Mouse (Mus musculus): ENCODE data around the gene Stx4a. TPM values are rescaled to one million over a fixed set of nuclear protein-coding genes. Genes with fewer than 3 reads are reported as not detected.

Stx4a gene
- polyA plus RNA-seq, 1 experiment from 2014 or later = 48.1 TPM

- Histone ChIP-seq H3K27ac (peak overlapping the region; percentile 91), H3K36me3 (peaks cover 24% of the 10 kb centered on the region), H3K9ac (peak overlapping the region; percentile 48), H3K9me3 (no peaks in the 10 kb centered on the region), H3K27me3 (replicated peaks) (no peaks in the 10 kb centered on the region), H3K4me1 (0 out of 2 replicates have a peak, but pooled peaks cover 5% of the 10 kb centered on the region), H3K4me3 (replicated peaks) (peak overlapping the region; percentile 78), H3K4me2 (peak overlapping the region; percentile 87)
- under 1% methylated on average over 46 of the region's 46 CpGs for WGBS
- ATAC-seq (ENCODE audit: insufficient read depth, low FRiP score, low read depth) = peak; percentile 90
These were observed 17.4 kb downstream of the Stx4a start for GRCm38 (mm10) chr7:127841340-127842000.

DNA sequence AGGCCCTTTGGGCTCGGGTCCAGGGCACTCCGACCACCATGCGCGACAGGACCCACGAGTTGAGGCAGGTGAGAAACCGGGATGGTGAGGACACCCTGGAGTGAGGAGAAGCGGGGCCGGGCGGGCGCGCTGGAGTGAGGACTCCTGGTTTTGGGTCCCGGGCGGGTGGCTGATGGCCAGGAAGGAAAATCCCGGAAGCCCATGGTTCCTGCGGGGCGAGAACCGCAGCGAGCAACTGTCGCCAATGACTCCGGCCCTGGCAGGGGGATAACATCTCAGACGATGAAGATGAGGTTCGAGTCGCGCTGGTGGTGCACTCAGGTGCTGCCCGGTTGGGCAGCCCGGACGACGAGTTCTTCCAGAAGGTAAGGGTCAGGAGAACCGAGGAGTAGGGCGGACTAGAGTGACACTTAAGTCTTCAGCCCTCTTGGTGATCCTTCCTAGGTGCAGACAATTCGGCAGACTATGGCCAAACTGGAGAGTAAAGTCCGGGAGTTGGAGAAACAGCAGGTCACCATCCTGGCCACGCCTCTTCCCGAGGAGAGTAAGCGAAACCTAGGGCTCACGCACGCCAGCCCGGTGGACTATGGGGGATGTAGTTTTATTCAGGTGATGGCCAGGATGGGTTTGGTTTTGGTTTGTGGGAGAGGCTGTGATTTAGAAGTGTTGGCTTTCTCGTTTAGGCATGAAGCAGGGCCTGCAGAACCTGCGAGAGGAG is 18.1 kb downstream of the Stx4a start:
- Histone ChIP-seq H3K9ac (peak overlapping the region; percentile 48), H3K4me2 (peak overlapping the region; percentile 87), H3K27ac (peak overlapping the region; percentile 91), H3K4me1 (0 out of 2 replicates have a peak, but pooled peaks cover 5% of the 10 kb centered on the region), H3K27me3 (replicated peaks) (no peaks in the 10 kb centered on the region), H3K9me3 (no peaks in the 10 kb centered on the region), H3K4me3 (replicated peaks) (peak overlapping the region; percentile 78), H3K36me3 (peaks cover 24% of the 10 kb centered on the region)
- WGBS = under 1% methylated on average over 40 of the region's 40 CpGs
- ATAC-seq (ENCODE audit: insufficient read depth, low FRiP score, low read depth) = peak; percentile 80

- WGBS = 68% methylated on average over 6 of the region's 6 CpGs
- no peaks in the 10 kb centered on the region for H3K4me1 ChIP-seq
- H3K27me3 ChIP-seq (replicated peaks) = no peaks in the 10 kb centered on the region
- no peak overlapping the region for H3K27ac ChIP-seq
- H3K9ac ChIP-seq = no peak overlapping the region
- no peaks in the 10 kb centered on the region for H3K9me3 ChIP-seq
- no peak overlapping the region for H3K4me3 ChIP-seq (replicated peaks)
- H3K36me3 ChIP-seq = peaks cover 12% of the 10 kb centered on the region
- no peak overlapping the region for H3K4me2 ChIP-seq
- no peak for ATAC-seq (ENCODE audit: insufficient read depth, low FRiP score, low read depth)
These were observed 26.1 kb downstream of the Stx4a start for GRCm38 (mm10) chr7:127849973-127850875.

DNA sequence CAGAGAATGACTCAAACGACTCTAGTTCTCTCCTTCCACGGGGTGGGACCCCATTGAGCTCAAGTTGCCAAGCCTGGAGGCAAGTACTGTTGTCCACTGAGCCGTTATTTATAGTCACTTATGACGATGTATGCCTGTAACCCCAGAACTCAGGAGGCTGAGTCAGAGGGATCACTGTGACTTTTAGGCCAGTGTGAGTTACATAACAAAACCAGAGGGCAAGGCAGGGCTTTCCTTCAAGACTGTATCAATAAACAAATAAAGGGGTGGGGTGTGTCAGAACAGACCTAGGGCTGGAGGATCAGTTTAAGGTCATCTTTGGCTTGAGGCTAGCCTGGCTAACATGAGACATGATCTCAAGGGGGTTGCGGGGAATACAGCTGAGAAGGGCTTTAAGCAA is 26.8 kb downstream of the Stx4a start:
- Histone ChIP-seq H3K9me3 (no peaks in the 10 kb centered on the region), H3K27ac (no peak overlapping the region), H3K4me1 (no peaks in the 10 kb centered on the region), H3K4me3 (replicated peaks) (no peak overlapping the region), H3K4me2 (no peak overlapping the region), H3K9ac (no peak overlapping the region), H3K27me3 (replicated peaks) (no peaks in the 10 kb centered on the region), H3K36me3 (peaks cover 9% of the 10 kb centered on the region)
- WGBS = 51% methylated on average over 5 of the region's 5 CpGs
- ATAC-seq (ENCODE audit: insufficient read depth, low FRiP score, low read depth) = no peak

DNA sequence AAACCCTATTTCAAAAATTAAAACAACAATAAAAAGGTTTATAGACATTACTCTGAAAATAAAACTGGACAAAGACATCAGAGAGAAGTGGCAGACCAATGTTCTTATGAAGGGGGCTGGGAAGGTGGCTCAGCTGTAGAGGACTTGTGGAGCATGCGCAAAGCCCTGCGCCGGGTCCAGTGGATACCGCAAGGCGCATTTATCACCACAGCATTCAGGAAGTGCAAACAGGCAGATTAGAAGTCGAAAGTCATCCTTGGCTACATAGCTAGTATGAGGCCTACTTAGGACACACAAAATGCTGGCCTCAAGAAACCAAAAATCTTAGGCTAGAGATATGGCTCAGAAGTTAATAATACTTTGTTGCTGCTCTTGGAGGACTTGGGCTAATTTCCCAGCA is 34.2 kb downstream of the Stx4a start:
- H3K4me1 ChIP-seq = no peaks in the 10 kb centered on the region
- H3K27ac ChIP-seq = no peak overlapping the region
- no peak overlapping the region for H3K4me2 ChIP-seq
- no peaks in the 10 kb centered on the region for H3K27me3 ChIP-seq (replicated peaks)
- ATAC-seq (ENCODE audit: insufficient read depth, low FRiP score, low read depth) = no peak
- WGBS = 82% methylated on average over 6 of the region's 6 CpGs
- H3K4me3 ChIP-seq (replicated peaks) = no peak overlapping the region
- no peak overlapping the region for H3K9ac ChIP-seq
- no peaks in the 10 kb centered on the region for H3K9me3 ChIP-seq
- H3K36me3 ChIP-seq = no peaks in the 10 kb centered on the region

DNA sequence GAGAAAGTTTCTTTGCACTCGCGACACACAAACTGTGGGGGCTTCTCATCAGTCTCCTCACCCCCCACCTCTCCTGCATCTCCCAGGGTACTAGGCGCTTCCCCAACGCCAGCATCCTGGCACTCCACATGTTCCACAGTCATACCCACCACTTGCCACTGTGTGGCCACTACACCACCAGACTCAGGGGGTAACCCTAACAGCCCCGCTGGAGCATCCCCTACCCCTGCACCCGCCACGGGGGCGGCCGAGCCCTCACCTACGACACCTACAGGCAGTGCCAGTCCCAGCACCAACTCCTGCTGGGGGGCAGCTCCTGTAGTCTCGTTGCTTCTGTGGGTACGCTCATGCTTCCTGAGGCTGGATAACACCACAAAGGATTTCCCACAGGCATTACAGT is 42.3 kb downstream of the Stx4a start:
- Histone ChIP-seq H3K36me3 (peaks cover 23% of the 10 kb centered on the region), H3K27ac (no peak overlapping the region), H3K9ac (no peak overlapping the region), H3K27me3 (replicated peaks) (no peaks in the 10 kb centered on the region), H3K4me2 (no peak overlapping the region), H3K4me3 (replicated peaks) (no peak overlapping the region), H3K9me3 (no peaks in the 10 kb centered on the region), H3K4me1 (peaks cover 7% of the 10 kb centered on the region; the same call in 1 of the 2 replicates)
- WGBS = 95% methylated on average over 12 of the region's 12 CpGs
- ATAC-seq (ENCODE audit: insufficient read depth, low FRiP score, low read depth) = no peak

DNA sequence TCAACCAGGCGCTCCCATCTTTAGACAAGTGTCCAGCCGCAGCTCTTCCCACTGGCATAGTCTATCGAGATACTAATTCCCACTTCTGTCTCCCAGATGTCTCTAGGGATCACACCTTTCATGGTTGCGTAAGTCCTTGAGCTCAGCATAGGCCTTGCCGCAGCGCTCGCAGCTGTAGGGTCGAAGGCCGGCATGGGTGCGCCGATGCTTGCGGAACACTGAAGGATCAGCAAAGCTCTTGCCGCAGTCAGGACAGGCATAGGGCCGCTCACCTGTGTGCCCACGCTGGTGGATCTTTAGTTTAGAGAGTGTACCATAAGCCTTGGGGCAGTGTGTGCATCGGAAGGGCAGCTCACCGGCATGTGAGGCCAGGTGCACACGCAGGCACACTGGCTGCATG is 43.5 kb downstream of the Stx4a start:
- no peak for ATAC-seq (ENCODE audit: insufficient read depth, low FRiP score, low read depth)
- no peak overlapping the region for H3K9ac ChIP-seq
- no peaks in the 10 kb centered on the region for H3K9me3 ChIP-seq
- H3K4me1 ChIP-seq = peaks cover 7% of the 10 kb centered on the region; the same call in 1 of the 2 replicates
- H3K27me3 ChIP-seq (replicated peaks) = no peaks in the 10 kb centered on the region
- no peak overlapping the region for H3K27ac ChIP-seq
- H3K36me3 ChIP-seq = peaks cover 23% of the 10 kb centered on the region
- WGBS = 97% methylated on average over 18 of the region's 18 CpGs
- no peak overlapping the region for H3K4me2 ChIP-seq
- no peak overlapping the region for H3K4me3 ChIP-seq (replicated peaks)

GRCm38 (mm10) chr7:127869149-127869810 is 45.2 kb downstream of the Stx4a start:
- 0 out of 2 replicates have a peak, but pooled peaks have one; percentile 42 for ATAC-seq (ENCODE audit: insufficient read depth, low FRiP score, low read depth)
- Histone ChIP-seq H3K9ac (no peak overlapping the region), H3K9me3 (no peaks in the 10 kb centered on the region), H3K27ac (0 out of 2 replicates have a peak overlapping the region, but pooled peaks have one; percentile 1), H3K27me3 (replicated peaks) (no peaks in the 10 kb centered on the region), H3K4me3 (replicated peaks) (no peak overlapping the region), H3K4me1 (peaks cover 12% of the 10 kb centered on the region), H3K4me2 (no peak overlapping the region), H3K36me3 (peaks cover 23% of the 10 kb centered on the region)
- WGBS = 51% methylated on average over 3 of the region's 3 CpGs

- no peak overlapping the region for H3K4me3 ChIP-seq (replicated peaks)
- H3K9me3 ChIP-seq = no peaks in the 10 kb centered on the region
- H3K9ac ChIP-seq = no peak overlapping the region
- peaks cover 23% of the 10 kb centered on the region for H3K36me3 ChIP-seq
- H3K4me2 ChIP-seq = no peak overlapping the region
- 74% methylated on average over 5 of the region's 5 CpGs for WGBS
- peaks cover 18% of the 10 kb centered on the region for H3K4me1 ChIP-seq
- H3K27ac ChIP-seq = no peak overlapping the region
- no peak for ATAC-seq (ENCODE audit: insufficient read depth, low FRiP score, low read depth)
- H3K27me3 ChIP-seq (replicated peaks) = no peaks in the 10 kb centered on the region
These were observed 46.2 kb downstream of the Stx4a start for GRCm38 (mm10) chr7:127870136-127870821.

DNA sequence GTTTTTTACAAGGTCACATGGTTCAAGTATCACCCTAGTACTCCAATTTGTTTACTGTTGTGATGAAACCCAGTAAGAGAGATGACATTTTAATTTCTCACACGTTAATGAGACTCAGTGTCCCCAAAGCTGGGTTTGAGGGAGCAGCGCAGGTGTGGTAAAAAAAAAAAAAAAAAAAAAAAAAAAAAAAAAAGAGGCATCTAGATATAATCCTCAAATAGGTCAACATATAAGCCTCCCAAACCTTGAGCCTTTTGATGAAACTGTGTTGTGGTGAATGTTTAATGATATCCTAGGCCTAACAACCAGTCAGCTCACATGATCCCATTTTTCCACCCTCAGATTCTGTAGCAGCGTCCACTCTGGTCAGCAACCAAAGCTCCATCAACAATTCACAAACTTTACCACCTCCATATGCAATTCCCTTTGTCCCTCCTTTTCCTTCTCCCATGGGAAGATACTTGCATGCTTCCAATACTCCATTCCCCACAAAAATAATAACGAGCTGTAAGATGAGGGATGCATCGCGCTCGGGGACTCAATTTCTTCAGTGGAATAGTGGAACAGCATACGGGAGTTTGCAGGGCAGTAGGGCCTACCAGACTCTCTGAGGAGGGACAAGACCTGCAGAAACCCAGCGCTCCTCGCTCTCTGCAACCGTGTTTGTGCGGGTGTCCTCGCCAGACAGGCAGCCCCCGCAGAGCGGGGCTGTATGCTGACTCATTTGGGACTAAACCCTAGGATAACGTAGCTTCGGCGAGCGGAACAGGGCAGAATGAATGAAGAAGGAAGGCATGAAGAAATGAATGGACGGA is 50.9 kb downstream of the Stx4a start:
- Histone ChIP-seq H3K9me3 (no peaks in the 10 kb centered on the region), H3K4me2 (peak overlapping the region; percentile 84), H3K4me3 (replicated peaks) (peak overlapping the region; percentile 66), H3K9ac (peak overlapping the region; percentile 70), H3K4me1 (peaks cover 18% of the 10 kb centered on the region), H3K36me3 (peaks cover 18% of the 10 kb centered on the region), H3K27me3 (replicated peaks) (no peaks in the 10 kb centered on the region), H3K27ac (peak overlapping the region; percentile 97)
- 3% methylated on average over 20 of the region's 20 CpGs for WGBS
- ATAC-seq (ENCODE audit: insufficient read depth, low FRiP score, low read depth) = no peak
